Mouse (Mus musculus) bone marrow macrophage, adult 2 months (primary cell): ENCODE results near the gene Actr1a.

Experiments
- CTCF ChIP-seq: IDR thresholded peaks from 2 replicates; pipeline ENCODE4 v1.5.1; 2012; ENCODE audit warnings: low read depth, mild to moderate bottlenecking, low read length, moderate library complexity
- POLR2A ChIP-seq: IDR thresholded peaks from 2 replicates; pipeline ENCODE4 v1.6.1; 2012; ENCODE audit warnings: mild to moderate bottlenecking, low read depth, low read length, borderline replicate concordance

GRCm38 (mm10) chr19:46444209-46444608, 48.7 kb upstream of the Actr1a start:
- TF ChIP-seq CTCF (peak; percentile 57), POLR2A (no peak)
